Mouse (Mus musculus) lung, embryonic 16.5 days (tissue): ENCODE data around the gene Itpk1. TPM values are rescaled to one million over a fixed set of nuclear protein-coding genes. Genes with fewer than 3 reads are reported as not detected.

Experiments
- ATAC-seq: fragments of 200-750 bp; cut with Nextera tagmentation; 2 replicates; pipeline ENCODE4 v1.8.0; 2017; ENCODE audit warnings: low read depth, mild to moderate bottlenecking, moderate library complexity
- H3K27ac ChIP-seq: fragments of 300-500 bp; sonication (generic); 2 replicates; pipeline ENCODE4 v1.5.1; 2014; ENCODE audit warnings: mild to moderate bottlenecking, control low read depth, low read length
- H3K27me3 ChIP-seq: fragments of 300-500 bp; sonication (generic); 2 replicates; pipeline ENCODE4 v1.6.1; 2014; ENCODE audit warnings: low read depth, low read length, mixed read lengths; ENCODE audit not compliant: control insufficient read depth, insufficient read depth
- H3K36me3 ChIP-seq: fragments of 300-500 bp; sonication (generic); 2 replicates; pipeline ENCODE4 v1.6.1; 2014; ENCODE audit warnings: low read length; ENCODE audit not compliant: control insufficient read depth, insufficient read depth
- H3K4me1 ChIP-seq: fragments of 300-500 bp; sonication (generic); replicated peaks from 2 replicates; pipeline ENCODE4 v1.6.1; 2014; ENCODE audit warnings: low read length, mixed read lengths; ENCODE audit not compliant: control insufficient read depth, insufficient read depth
- H3K4me2 ChIP-seq: fragments of 300-500 bp; sonication (generic); 2 replicates; pipeline ENCODE4 v1.6.1; 2014; ENCODE audit warnings: low read depth, low read length, control low read depth
- H3K4me3 ChIP-seq: fragments of 300-500 bp; sonication (generic); 2 replicates; pipeline ENCODE4 v1.5.1; 2014; ENCODE audit warnings: mild to moderate bottlenecking, low read length, control low read depth
- H3K9ac ChIP-seq: fragments of 300-500 bp; sonication (generic); 2 replicates; pipeline ENCODE4 v1.6.1; 2014; ENCODE audit warnings: low read length, control low read depth
- H3K9me3 ChIP-seq: fragments of 300-500 bp; sonication (generic); 2 replicates; pipeline ENCODE4 v1.6.1; 2016; ENCODE audit warnings: low read length; ENCODE audit not compliant: control insufficient read depth
- WGBS: fragments of 180-500 bp; shearing (Covaris S2); extraction: QIAGEN DNeasy Blood & Tissue Kit; methylation state at CpG from one replicate; pipeline ENCODE4 v1.1.7; 2014; 5-methylcytosine and 5-hydroxymethylcytosine counted together
- polyA plus RNA-seq: library from polyadenylated mRNA; unstranded; fragments of >200 nt; fragmentation: Nextera tagmentation; extraction: Ambion mirVana; gene quantifications from 2 replicates; pipeline ENCODE4 v1.2.1, GENCODE M21; 2015

The Itpk1 gene
- polyA plus RNA-seq, 1 experiment from 2014 or later: 10.6 TPM

DNA sequence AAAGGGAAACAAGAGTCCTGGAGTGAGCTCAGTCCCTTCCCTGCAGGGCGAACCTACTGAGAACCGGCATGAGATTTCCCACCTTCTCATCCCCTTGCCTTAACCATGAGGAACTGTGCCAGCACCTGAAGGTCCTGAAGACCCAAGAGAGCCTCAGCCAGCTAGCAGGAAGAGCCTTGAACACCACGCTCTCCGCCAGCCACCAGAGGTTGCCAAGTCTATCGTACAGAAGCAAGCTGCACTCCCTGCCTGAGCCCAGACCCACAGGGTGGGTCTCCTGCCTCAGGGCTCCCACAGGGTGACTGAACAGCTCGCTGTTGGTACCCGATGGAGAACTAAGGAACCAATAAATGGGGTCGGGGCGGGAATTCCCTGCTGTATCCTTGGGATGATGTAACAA lies 86.6 kb downstream of the Itpk1 start:
- no peak for ATAC-seq

DNA sequence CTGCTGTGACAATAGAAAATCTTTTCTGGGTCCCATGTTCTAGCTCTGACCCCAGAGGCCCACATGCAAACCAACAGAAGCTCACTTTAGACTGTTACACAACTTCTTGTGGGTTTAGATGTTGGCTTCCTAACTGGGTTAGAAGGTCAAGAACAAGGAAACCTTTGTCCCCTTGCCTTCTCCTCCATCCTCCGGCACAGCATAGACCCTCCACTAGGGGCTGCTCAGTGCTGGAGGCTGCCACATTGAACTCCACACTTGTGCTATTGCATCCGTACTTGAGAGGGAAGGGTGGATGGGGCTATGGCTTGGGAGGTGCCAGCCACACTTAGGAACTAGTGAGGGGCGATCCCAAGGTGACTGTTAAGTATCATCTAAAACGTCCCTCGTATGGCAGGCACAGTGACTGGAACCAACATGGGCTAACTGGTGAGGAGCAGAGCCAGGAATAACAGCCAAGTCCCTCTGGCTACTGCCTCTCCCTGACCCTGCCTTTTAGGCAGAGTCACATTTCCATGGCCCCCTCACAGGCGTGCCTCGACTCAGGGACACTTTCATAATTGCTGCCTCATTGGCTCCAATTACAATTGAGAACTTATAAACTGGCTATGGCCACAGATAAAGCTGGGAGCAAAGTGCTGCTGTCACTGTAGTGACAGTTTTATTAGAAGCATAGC lies 87.7 kb downstream of the Itpk1 start:
- Histone ChIP-seq H3K27me3 (no peaks in the 10 kb centered on the region), H3K27ac (no peak overlapping the region), H3K9me3 (no peaks in the 10 kb centered on the region), H3K4me3 (no peak overlapping the region), H3K9ac (no peak overlapping the region), H3K4me2 (no peak overlapping the region), H3K4me1 (no peaks in the 10 kb centered on the region), H3K36me3 (no peaks in the 10 kb centered on the region)
- ATAC-seq: no peak; the same call in 1 of the 2 replicates
- 45% methylated on average over 7 of the region's 7 CpGs for WGBS

More for the DNA sequence above, 86.6 kb downstream of the Itpk1 start:
- Histone ChIP-seq H3K4me2 (no peak overlapping the region), H3K27me3 (no peaks in the 10 kb centered on the region), H3K4me3 (no peak overlapping the region), H3K9me3 (no peaks in the 10 kb centered on the region), H3K36me3 (no peaks in the 10 kb centered on the region), H3K9ac (no peak overlapping the region), H3K27ac (no peak overlapping the region), H3K4me1 (no peaks in the 10 kb centered on the region)
- WGBS: 64% methylated on average over 9 of the region's 9 CpGs

GRCm38 (mm10) chr12:102616201-102616600 lies 88.5 kb downstream of the Itpk1 start:
- Histone ChIP-seq H3K9ac (no peak overlapping the region), H3K4me1 (no peaks in the 10 kb centered on the region), H3K27ac (no peak overlapping the region), H3K4me2 (no peak overlapping the region), H3K36me3 (no peaks in the 10 kb centered on the region), H3K9me3 (no peaks in the 10 kb centered on the region), H3K27me3 (no peaks in the 10 kb centered on the region), H3K4me3 (no peak overlapping the region)
- WGBS: 49% methylated on average over 4 of the region's 4 CpGs
- no peak for ATAC-seq

DNA sequence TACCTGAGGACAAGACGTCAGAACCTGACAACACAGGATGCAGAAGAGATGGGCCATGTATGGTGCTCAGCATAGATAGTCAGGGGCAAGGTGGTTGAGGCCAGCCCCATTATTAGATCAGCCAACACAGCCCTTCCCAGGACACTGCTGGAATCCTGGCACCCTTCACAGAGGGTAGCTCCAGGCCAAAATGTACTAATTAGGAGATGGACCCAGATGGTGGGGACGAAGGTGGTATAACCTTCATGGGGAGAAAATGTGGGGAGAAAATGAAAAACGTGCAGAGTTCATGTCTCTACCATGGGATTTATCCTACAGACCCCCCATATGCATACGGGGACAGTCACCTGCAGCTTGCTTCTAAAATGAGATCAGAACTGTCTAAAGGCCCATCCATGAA lies 91.3 kb downstream of the Itpk1 start:
- Histone ChIP-seq H3K4me1 (no peaks in the 10 kb centered on the region), H3K4me2 (no peak overlapping the region), H3K36me3 (no peaks in the 10 kb centered on the region), H3K4me3 (no peak overlapping the region), H3K9me3 (no peaks in the 10 kb centered on the region), H3K27ac (no peak overlapping the region), H3K27me3 (no peaks in the 10 kb centered on the region), H3K9ac (no peak overlapping the region)
- no peak for ATAC-seq
- 80% methylated on average over 4 of the region's 4 CpGs for WGBS

DNA sequence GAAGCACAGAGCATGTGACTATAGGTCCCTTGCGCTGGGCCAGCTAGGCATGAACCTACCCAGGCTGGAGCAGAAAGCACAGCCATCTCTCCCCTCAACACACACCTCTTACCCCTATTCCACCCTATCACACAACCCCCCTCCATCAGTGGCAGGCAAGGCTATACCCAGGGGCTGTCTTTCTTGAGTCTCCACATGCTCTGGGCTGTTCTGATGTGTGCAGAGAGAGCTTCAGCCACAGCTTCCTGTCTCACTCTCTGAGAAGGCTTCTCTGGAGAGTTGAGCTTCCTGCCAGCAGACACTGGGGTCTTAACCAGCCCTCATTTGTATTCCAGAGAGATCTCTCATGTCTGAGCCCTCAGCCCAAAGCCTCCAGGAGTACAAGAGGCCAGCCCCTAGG lies 92.3 kb downstream of the Itpk1 start:
- H3K4me3 ChIP-seq: no peak overlapping the region
- ATAC-seq: no peak
- H3K27ac ChIP-seq: no peak overlapping the region
- H3K27me3 ChIP-seq: no peaks in the 10 kb centered on the region
- WGBS: 94% methylated on average over 1 of the region's 1 CpGs
- no peaks in the 10 kb centered on the region for H3K4me1 ChIP-seq
- no peak overlapping the region for H3K4me2 ChIP-seq
- no peaks in the 10 kb centered on the region for H3K9me3 ChIP-seq
- H3K9ac ChIP-seq: no peak overlapping the region
- H3K36me3 ChIP-seq: no peaks in the 10 kb centered on the region

- H3K36me3 ChIP-seq: no peaks in the 10 kb centered on the region
- no peak overlapping the region for H3K4me2 ChIP-seq
- no peaks in the 10 kb centered on the region for H3K27me3 ChIP-seq
- no peak overlapping the region for H3K9ac ChIP-seq
- WGBS: 86% methylated on average over 8 of the region's 8 CpGs
- H3K27ac ChIP-seq: no peak overlapping the region
- no peak for ATAC-seq
- no peaks in the 10 kb centered on the region for H3K4me1 ChIP-seq
- H3K4me3 ChIP-seq: no peak overlapping the region
- H3K9me3 ChIP-seq: no peaks in the 10 kb centered on the region
These were observed 93.8 kb downstream of the Itpk1 start for GRCm38 (mm10) chr12:102610927-102611326.

DNA sequence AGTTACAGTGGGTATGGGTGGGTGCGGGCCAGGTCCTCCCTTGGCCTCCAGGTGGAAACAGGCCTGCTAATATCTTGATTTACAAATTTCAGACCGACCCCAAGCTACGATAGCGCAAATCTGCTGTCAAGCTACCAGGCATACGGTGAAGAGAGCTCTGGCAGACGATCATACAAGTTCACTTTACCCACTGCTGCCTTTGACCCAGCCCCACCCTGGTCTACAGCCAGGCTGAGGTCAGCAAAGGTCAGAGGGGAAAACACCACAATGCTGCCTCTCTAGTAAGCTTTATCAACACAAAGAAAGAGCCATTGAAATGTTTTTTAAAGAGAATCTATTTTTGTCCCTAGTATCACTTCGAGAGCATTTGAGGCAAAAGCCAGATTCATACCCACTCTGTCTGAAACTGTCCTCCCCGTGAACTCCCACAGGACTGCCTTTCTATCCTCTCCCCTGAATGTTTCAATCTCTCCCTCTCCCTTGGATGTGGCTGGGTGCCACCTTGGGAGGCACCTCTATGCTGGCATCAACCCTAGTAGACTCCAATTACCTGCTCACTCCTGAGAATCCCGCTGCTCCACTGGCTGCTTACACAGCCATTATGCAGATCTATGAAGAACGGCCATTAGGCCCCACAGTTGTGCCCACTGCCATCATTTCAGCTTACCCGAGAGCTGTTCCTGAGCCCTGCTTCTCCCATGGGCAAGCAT lies 96.8 kb downstream of the Itpk1 start:
- H3K27ac ChIP-seq: no peak overlapping the region
- no peak overlapping the region for H3K4me3 ChIP-seq
- H3K9ac ChIP-seq: no peak overlapping the region
- H3K4me2 ChIP-seq: no peak overlapping the region
- ATAC-seq: no peak
- no peaks in the 10 kb centered on the region for H3K4me1 ChIP-seq
- WGBS: 83% methylated on average over 11 of the region's 11 CpGs
- no peaks in the 10 kb centered on the region for H3K27me3 ChIP-seq
- no peaks in the 10 kb centered on the region for H3K36me3 ChIP-seq
- no peaks in the 10 kb centered on the region for H3K9me3 ChIP-seq

DNA sequence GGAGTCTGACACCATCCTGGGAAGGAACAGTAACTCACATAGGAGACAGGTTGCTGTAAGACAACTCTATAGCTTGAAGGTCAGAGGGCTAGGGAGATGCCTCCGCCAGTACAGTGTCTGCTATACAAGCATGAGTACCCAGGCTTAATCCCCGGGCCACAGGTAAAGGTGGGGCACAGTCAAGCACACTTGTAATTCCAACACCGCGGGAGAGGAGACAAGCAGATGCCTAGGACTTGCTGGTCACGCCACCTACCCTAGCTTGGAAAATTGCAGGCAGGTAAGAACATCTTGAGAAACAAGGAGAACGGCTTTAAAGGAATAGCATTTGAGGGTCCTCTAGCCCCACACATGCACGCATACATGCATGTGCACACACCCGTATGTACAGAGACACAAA lies 97.7 kb downstream of the Itpk1 start:
- no peak; the same call in 1 of the 2 replicates for ATAC-seq
- Histone ChIP-seq H3K9me3 (no peaks in the 10 kb centered on the region), H3K36me3 (no peaks in the 10 kb centered on the region), H3K4me1 (no peaks in the 10 kb centered on the region), H3K4me3 (no peak overlapping the region), H3K4me2 (no peak overlapping the region), H3K27me3 (no peaks in the 10 kb centered on the region), H3K9ac (no peak overlapping the region), H3K27ac (no peak overlapping the region)
- 72% methylated on average over 8 of the region's 8 CpGs for WGBS

DNA sequence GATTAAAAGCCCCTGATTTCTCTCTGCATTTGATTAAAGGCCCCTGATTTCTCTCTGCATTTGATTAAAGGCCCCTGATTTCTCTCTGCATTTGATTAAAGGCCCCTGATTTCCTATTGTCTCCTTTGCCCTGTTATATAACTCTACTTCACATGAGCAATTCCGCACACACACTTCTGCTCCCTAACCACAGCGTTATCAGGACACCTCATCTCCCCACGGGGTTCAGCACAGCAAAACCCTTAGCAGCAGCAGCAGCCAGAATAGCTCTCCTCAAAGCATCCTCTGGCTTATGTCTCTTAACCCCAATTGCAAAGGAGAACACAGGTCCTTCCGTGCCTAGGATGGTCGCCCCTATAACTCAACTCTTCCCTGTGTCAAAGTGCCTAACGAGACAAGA lies 99.1 kb downstream of the Itpk1 start:
- H3K4me3 ChIP-seq: no peak overlapping the region
- H3K4me1 ChIP-seq: no peaks in the 10 kb centered on the region
- no peak overlapping the region for H3K4me2 ChIP-seq
- 80% methylated on average over 6 of the region's 6 CpGs for WGBS
- no peaks in the 10 kb centered on the region for H3K9me3 ChIP-seq
- H3K36me3 ChIP-seq: no peaks in the 10 kb centered on the region
- H3K9ac ChIP-seq: no peak overlapping the region
- H3K27ac ChIP-seq: no peak overlapping the region
- no peak for ATAC-seq
- no peaks in the 10 kb centered on the region for H3K27me3 ChIP-seq
